Mouse (Mus musculus): ENCODE data around the gene Tarm1. TPM values are rescaled to one million over a fixed set of nuclear protein-coding genes. Genes with fewer than 3 reads are reported as not detected.

Gene Tarm1
- polyA plus RNA-seq, 1 experiment: not detected

DNA sequence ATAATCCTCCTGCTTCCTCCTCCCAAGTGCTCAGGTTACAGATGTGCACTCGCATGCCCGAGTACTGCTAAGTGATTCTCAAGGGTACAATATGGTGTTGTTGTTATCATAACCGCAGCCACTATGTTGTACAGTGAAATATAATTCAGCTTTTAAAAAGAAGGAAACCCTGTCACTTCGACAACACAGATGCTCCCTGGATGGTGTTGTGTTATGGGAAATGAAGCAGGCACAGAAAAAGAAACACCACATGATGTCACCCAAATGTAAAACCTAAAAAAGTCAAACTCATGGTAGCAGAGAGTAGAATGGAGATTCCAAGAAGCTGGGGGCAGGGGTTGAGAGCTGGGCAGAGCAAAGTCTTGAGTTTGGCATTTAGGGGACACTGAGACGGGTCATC is 51.8 kb downstream of the Tarm1 start:
- Histone ChIP-seq H3K4me3 (ENCODE audit: insufficient read depth, poor library complexity, severe bottlenecking) (no peak overlapping the region), H3K27me3 (ENCODE audit: control insufficient read depth, insufficient read depth, insufficient read length) (no peaks in the 10 kb centered on the region), H3K36me3 (ENCODE audit: control insufficient read depth, insufficient read depth) (no peaks in the 10 kb centered on the region), H3K79me2 (ENCODE audit: control insufficient read depth, insufficient read depth) (no peaks in the 10 kb centered on the region), H3K79me3 (ENCODE audit: low read depth) (no peaks in the 10 kb centered on the region), H3ac (ENCODE audit: control insufficient read depth, insufficient read length, low read depth) (no peak overlapping the region)
- TF ChIP-seq FOSL1 (IDR thresholded peaks at IDR 0.05; ENCODE audit: insufficient read depth, low read length, poor library complexity, severe bottlenecking): no peak
- no peak for TF ChIP-seq CEBPB (IDR thresholded peaks at IDR 0.05; ENCODE audit: low read depth)
- TF ChIP-seq MAX (IDR thresholded peaks at IDR 0.05): no peak
- no peak for TF ChIP-seq USF1 (IDR thresholded peaks at IDR 0.05; ENCODE audit: low read depth)
- no peak for TF ChIP-seq MYOG (IDR thresholded peaks at IDR 0.05; ENCODE audit: control insufficient read depth, extremely low read depth, insufficient read length)
- TF ChIP-seq MYOD1 (IDR thresholded peaks at IDR 0.05; ENCODE audit: control insufficient read depth, insufficient read length, low read depth): no peak
- TF ChIP-seq CTCF (IDR thresholded peaks at IDR 0.05; ENCODE audit: control insufficient read depth, insufficient read depth, insufficient read length): no peak

- Histone ChIP-seq H3K79me3 (ENCODE audit: low read depth) (no peaks in the 10 kb centered on the region), H3K4me3 (ENCODE audit: insufficient read depth, poor library complexity, severe bottlenecking) (no peak overlapping the region), H3K79me2 (ENCODE audit: control insufficient read depth, insufficient read depth) (no peaks in the 10 kb centered on the region), H3K27me3 (ENCODE audit: control insufficient read depth, insufficient read depth, insufficient read length) (no peaks in the 10 kb centered on the region), H3ac (ENCODE audit: control insufficient read depth, insufficient read length, low read depth) (no peak overlapping the region), H3K36me3 (ENCODE audit: control insufficient read depth, insufficient read depth) (no peaks in the 10 kb centered on the region)
- peak; percentile 76 for TF ChIP-seq CTCF (IDR thresholded peaks at IDR 0.05; ENCODE audit: control insufficient read depth, insufficient read depth, insufficient read length)
- TF ChIP-seq FOSL1 (IDR thresholded peaks at IDR 0.05; ENCODE audit: insufficient read depth, low read length, poor library complexity, severe bottlenecking): no peak
- no peak for TF ChIP-seq CEBPB (IDR thresholded peaks at IDR 0.05; ENCODE audit: low read depth)
Observed at GRCm38 (mm10) chr7:3448737-3449454, 53.5 kb downstream of the Tarm1 start.

- no peaks in the 10 kb centered on the region for H3K79me3 ChIP-seq (ENCODE audit: low read depth)
- H3K36me3 ChIP-seq (ENCODE audit: control insufficient read depth, insufficient read depth): no peaks in the 10 kb centered on the region
- TF ChIP-seq FOSL1 (IDR thresholded peaks at IDR 0.05; ENCODE audit: insufficient read depth, low read length, poor library complexity, severe bottlenecking): peak; percentile 83
- no peak for TF ChIP-seq MAX (IDR thresholded peaks at IDR 0.05)
- no peaks in the 10 kb centered on the region for H3K27me3 ChIP-seq (ENCODE audit: control insufficient read depth, insufficient read depth, insufficient read length)
- no peak overlapping the region for H3ac ChIP-seq (ENCODE audit: control insufficient read depth, insufficient read length, low read depth)
- H3K4me3 ChIP-seq (ENCODE audit: insufficient read depth, poor library complexity, severe bottlenecking): no peak overlapping the region
- no peaks in the 10 kb centered on the region for H3K79me2 ChIP-seq (ENCODE audit: control insufficient read depth, insufficient read depth)
Observed at GRCm38 (mm10) chr7:3447026-3447425, 55.4 kb downstream of the Tarm1 start.

DNA sequence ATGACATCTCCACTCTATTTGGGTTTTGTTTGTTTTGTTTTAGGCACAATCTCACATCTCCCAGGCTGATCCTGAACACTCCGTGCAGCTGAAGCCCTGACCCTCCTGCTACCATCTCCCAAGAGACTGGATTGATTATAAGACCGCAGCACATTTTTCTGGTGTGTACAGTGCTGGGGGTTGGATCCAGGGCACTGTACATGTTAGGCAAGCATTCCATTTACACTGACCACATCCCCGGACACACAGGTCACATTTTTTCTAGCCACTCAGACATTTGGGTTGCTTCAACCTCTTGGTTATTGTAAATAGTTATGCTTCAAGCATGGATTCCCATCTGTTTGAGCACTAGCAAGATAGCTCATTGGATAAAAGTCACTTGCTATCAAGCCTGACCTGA is 55.8 kb downstream of the Tarm1 start:
- TF ChIP-seq FOSL1 (IDR thresholded peaks at IDR 0.05; ENCODE audit: insufficient read depth, low read length, poor library complexity, severe bottlenecking) (no peak), USF1 (IDR thresholded peaks at IDR 0.05; ENCODE audit: low read depth) (no peak), MYOG (IDR thresholded peaks at IDR 0.05; ENCODE audit: control insufficient read depth, extremely low read depth, insufficient read length) (no peak), CEBPB (IDR thresholded peaks at IDR 0.05; ENCODE audit: low read depth) (peak; percentile 72), CTCF (IDR thresholded peaks at IDR 0.05; ENCODE audit: control insufficient read depth, insufficient read depth, insufficient read length) (no peak), MYOD1 (IDR thresholded peaks at IDR 0.05; ENCODE audit: control insufficient read depth, insufficient read length, low read depth) (no peak), MAX (IDR thresholded peaks at IDR 0.05) (peak; percentile 33)
- H3K79me2 ChIP-seq (ENCODE audit: control insufficient read depth, insufficient read depth): no peaks in the 10 kb centered on the region
- no peaks in the 10 kb centered on the region for H3K79me3 ChIP-seq (ENCODE audit: low read depth)
- no peak overlapping the region for H3K4me3 ChIP-seq (ENCODE audit: insufficient read depth, poor library complexity, severe bottlenecking)
- H3K36me3 ChIP-seq (ENCODE audit: control insufficient read depth, insufficient read depth): no peaks in the 10 kb centered on the region
- H3ac ChIP-seq (ENCODE audit: control insufficient read depth, insufficient read length, low read depth): no peak overlapping the region
- H3K27me3 ChIP-seq (ENCODE audit: control insufficient read depth, insufficient read depth, insufficient read length): no peaks in the 10 kb centered on the region

- no peaks in the 10 kb centered on the region for H3K36me3 ChIP-seq (ENCODE audit: control insufficient read depth, insufficient read depth)
- TF ChIP-seq USF1 (IDR thresholded peaks at IDR 0.05; ENCODE audit: low read depth) (no peak), FOSL1 (IDR thresholded peaks at IDR 0.05; ENCODE audit: insufficient read depth, low read length, poor library complexity, severe bottlenecking) (no peak), MYOG (IDR thresholded peaks at IDR 0.05; ENCODE audit: control insufficient read depth, extremely low read depth, insufficient read length) (no peak), CTCF (IDR thresholded peaks at IDR 0.05; ENCODE audit: control insufficient read depth, insufficient read depth, insufficient read length) (no peak), CEBPB (IDR thresholded peaks at IDR 0.05; ENCODE audit: low read depth) (no peak), MAX (IDR thresholded peaks at IDR 0.05) (no peak), MYOD1 (IDR thresholded peaks at IDR 0.05; ENCODE audit: control insufficient read depth, insufficient read length, low read depth) (no peak)
- no peaks in the 10 kb centered on the region for H3K27me3 ChIP-seq (ENCODE audit: control insufficient read depth, insufficient read depth, insufficient read length)
- no peak overlapping the region for H3K4me3 ChIP-seq (ENCODE audit: insufficient read depth, poor library complexity, severe bottlenecking)
- no peak overlapping the region for H3ac ChIP-seq (ENCODE audit: control insufficient read depth, insufficient read length, low read depth)
- H3K79me3 ChIP-seq (ENCODE audit: low read depth): no peaks in the 10 kb centered on the region
- no peaks in the 10 kb centered on the region for H3K79me2 ChIP-seq (ENCODE audit: control insufficient read depth, insufficient read depth)
Observed at GRCm38 (mm10) chr7:3444678-3445077, 57.7 kb downstream of the Tarm1 start.

GRCm38 (mm10) chr7:3442476-3443062 is 59.9 kb downstream of the Tarm1 start:
- TF ChIP-seq FOSL1 (IDR thresholded peaks at IDR 0.05; ENCODE audit: insufficient read depth, low read length, poor library complexity, severe bottlenecking) (no peak), USF1 (IDR thresholded peaks at IDR 0.05; ENCODE audit: low read depth) (no peak), MYOD1 (IDR thresholded peaks at IDR 0.05; ENCODE audit: control insufficient read depth, insufficient read length, low read depth) (no peak), CTCF (IDR thresholded peaks at IDR 0.05; ENCODE audit: control insufficient read depth, insufficient read depth, insufficient read length) (no peak), MAX (IDR thresholded peaks at IDR 0.05) (no peak), MYOG (IDR thresholded peaks at IDR 0.05; ENCODE audit: control insufficient read depth, extremely low read depth, insufficient read length) (no peak), CEBPB (IDR thresholded peaks at IDR 0.05; ENCODE audit: low read depth) (no peak)
- Histone ChIP-seq H3K36me3 (ENCODE audit: control insufficient read depth, insufficient read depth) (no peaks in the 10 kb centered on the region), H3K79me2 (ENCODE audit: control insufficient read depth, insufficient read depth) (no peaks in the 10 kb centered on the region), H3K4me3 (ENCODE audit: insufficient read depth, poor library complexity, severe bottlenecking) (no peak overlapping the region), H3K79me3 (ENCODE audit: low read depth) (no peaks in the 10 kb centered on the region), H3ac (ENCODE audit: control insufficient read depth, insufficient read length, low read depth) (no peak overlapping the region), H3K27me3 (ENCODE audit: control insufficient read depth, insufficient read depth, insufficient read length) (no peaks in the 10 kb centered on the region)
